Comparison of ENCODE assay signal across 19 mouse cellular contexts in the genomic region with DNA sequence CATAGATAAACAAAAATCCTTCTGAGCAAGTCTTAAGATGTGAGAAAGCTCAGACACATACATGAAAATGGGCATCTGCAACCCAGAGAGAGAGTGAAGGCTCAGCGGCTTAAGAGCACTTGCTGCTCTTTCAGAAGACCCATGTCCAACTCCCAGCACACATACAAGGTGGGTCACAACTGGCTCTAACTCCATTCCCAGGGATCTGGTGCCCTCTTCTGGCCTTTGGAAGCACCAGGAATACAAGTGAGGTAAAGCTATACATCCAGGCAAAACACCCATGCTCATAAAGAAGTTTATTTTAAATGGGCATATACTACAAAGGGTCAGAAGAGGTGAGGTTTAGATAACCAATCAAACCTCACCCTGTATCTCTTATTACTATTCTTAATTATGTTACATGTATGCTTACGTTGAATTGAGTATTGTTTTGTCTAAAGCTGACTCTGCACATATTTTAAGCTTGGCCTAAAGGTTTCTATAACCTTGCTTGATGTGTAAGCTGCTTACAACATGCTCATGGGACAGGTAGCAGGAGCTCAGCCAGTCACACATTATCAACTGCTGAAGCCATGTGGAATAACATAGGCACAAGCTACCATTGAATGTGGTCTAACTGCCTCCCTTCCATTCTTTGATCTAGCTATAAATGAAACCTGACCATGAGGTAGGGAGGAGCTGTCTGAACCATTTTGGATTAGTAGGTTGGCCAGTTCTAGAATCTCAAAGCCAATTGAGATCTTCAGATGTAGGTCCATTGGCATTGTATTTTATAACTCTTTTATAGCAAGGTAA.
DNase-seq lines count a peak whose midpoint lies in the region; ATAC-seq and TF ChIP-seq lines count a peak whose summit lies in the region.
"Had no signal": no experiment of that assay in that cellular context is flagged by ENCODE, and none has a peak within 500 bp of the region (broad histone marks: within the 10 kb centered on the region; RNA-seq: fewer than 3 reads in every experiment).

No protein-coding gene starts in this region.

- peak; percentile 43; the same call in 1 of the 2 replicates for ATAC-seq in forebrain, embryonic 15.5 days (replicated peaks)
- ATAC-seq: CD4-positive, CD25-positive, alpha-beta regulatory T cell, adult 4 months; midbrain, embryonic 15.5 days had no signal

- no peak for TF ChIP-seq EP300 in MEL (IDR thresholded peaks at IDR 0.05; ENCODE audit: low read depth in 1 of 2, low read length in 2 of 2)

- H3K4me3 ChIP-seq in layer of hippocampus, adult 2 months: no peak overlapping the region
- H3K4me3 ChIP-seq in E14TG2a.4 (replicated peaks; ENCODE audit: low read length) (no peak overlapping the region), MEL (ENCODE audit: control insufficient read depth in 1 of 2, insufficient read depth in 1 of 2, low read depth in 2 of 2, low read length in 2 of 2) (no peak overlapping the region)
- H3K4me3 ChIP-seq in forebrain, embryonic 15.5 days: no peak overlapping the region
- H3K4me3 ChIP-seq: erythroblast, embryonic 14.5 days; limb, embryonic 12.5 days; midbrain, embryonic 15.5 days had no signal

- no peak overlapping the region for H3K4me2 ChIP-seq in forebrain, embryonic 15.5 days (replicated peaks)
- H3K4me2 ChIP-seq: hindbrain, embryonic 14.5 days; limb, embryonic 12.5 days; lung, embryonic 14.5 days; midbrain, embryonic 15.5 days had no signal

- TF ChIP-seq POLR2A in MEL (IDR thresholded peaks at IDR 0.05; ENCODE audit: control insufficient read depth in 1 of 2, insufficient read depth in 1 of 2, low read depth in 1 of 2, low read length in 2 of 2, poor library complexity in 1 of 2): no peak

- H3K79me2 ChIP-seq in MEL (ENCODE audit: control insufficient read depth, insufficient read depth, low read length, poor library complexity): no peaks in the 10 kb centered on the region

- DNase-seq in layer of hippocampus, adult 2 months (ENCODE audit: low spot score in 2 of 2): no peak
- no peak for DNase-seq in layer of hippocampus, adult 18-20 months (ENCODE audit: low spot score in 2 of 2)
- DNase-seq in MEL (ENCODE audit: low read depth, low spot score): peak; percentile 21
- DNase-seq in cerebellum, adult 9-11 months: no peak
- DNase-seq in gastrocnemius, postnatal 4 days (ENCODE audit: low spot score in 2 of 2): no peak
- DNase-seq: adrenal gland, adult 8-10 months; cerebellum, postnatal 10 days; heart, postnatal 14 days; kidney, postnatal 4 days; layer of hippocampus, postnatal 36 days; lung, embryonic 14.5 days; thymus, adult 2 months had no signal

- H3K27me3 ChIP-seq in E14TG2a.4 (ENCODE audit: insufficient read depth, low read length) (no peaks in the 10 kb centered on the region), MEL (ENCODE audit: control insufficient read depth in 1 of 2, insufficient read depth in 2 of 2, low read length in 2 of 2) (no peaks in the 10 kb centered on the region)
- H3K27me3 ChIP-seq in forebrain, embryonic 15.5 days: no peaks in the 10 kb centered on the region
- H3K27me3 ChIP-seq: limb, embryonic 12.5 days; midbrain, embryonic 15.5 days had no signal

- no peak overlapping the region for H3K9ac ChIP-seq in MEL (ENCODE audit: control insufficient read depth, low read depth, low read length, poor library complexity, severe bottlenecking)
- no peak overlapping the region for H3K9ac ChIP-seq in forebrain, embryonic 15.5 days (replicated peaks)
- H3K9ac ChIP-seq: hindbrain, embryonic 14.5 days; limb, embryonic 12.5 days; lung, embryonic 14.5 days; midbrain, embryonic 15.5 days had no signal

- H3K27ac ChIP-seq in layer of hippocampus, adult 2 months: no peak overlapping the region; the same call in 1 of the 2 replicates
- H3K27ac ChIP-seq in MEL (ENCODE audit: control insufficient read depth, low read depth, low read length): no peak overlapping the region
- H3K27ac ChIP-seq in forebrain, embryonic 15.5 days (replicated peaks): no peak overlapping the region
- H3K27ac ChIP-seq: hindbrain, embryonic 14.5 days; limb, embryonic 12.5 days; midbrain, embryonic 15.5 days had no signal

- TF ChIP-seq RAD21 in MEL (IDR thresholded peaks at IDR 0.05; ENCODE audit: low read depth, low read length): peak; percentile 46

- peak; percentile 52 for TF ChIP-seq CTCF in layer of hippocampus, adult 2 months (conservative IDR thresholded peaks at IDR 0.05)
- peak; percentile 16; the same call in 1 of the 2 replicates for TF ChIP-seq CTCF in E14TG2a.4 (conservative IDR thresholded peaks at IDR 0.05; ENCODE audit: low read length)
- TF ChIP-seq CTCF in MEL (IDR thresholded peaks at IDR 0.05 in 2 of 3, conservative IDR thresholded peaks at IDR 0.05 in 1 of 3; ENCODE audit: control insufficient read depth in 1 of 3, insufficient read depth in 1 of 3, low read depth in 2 of 3, low read length in 3 of 3, poor library complexity in 1 of 3, severe bottlenecking in 1 of 3): peak in 1 of 3 experiments; percentile 40; a peak in 2 of 6 replicates

- H3K36me3 ChIP-seq in E14TG2a.4 (ENCODE audit: insufficient read depth, low read length) (no peaks in the 10 kb centered on the region), MEL (ENCODE audit: control insufficient read depth in 1 of 2, insufficient read depth in 2 of 2, low read length in 2 of 2) (no peaks in the 10 kb centered on the region)
- H3K36me3 ChIP-seq in forebrain, embryonic 15.5 days: no peaks in the 10 kb centered on the region
- H3K36me3 ChIP-seq: limb, embryonic 12.5 days; midbrain, embryonic 15.5 days had no signal

- H3K9me3 ChIP-seq in E14TG2a.4 (ENCODE audit: low read length) (no peaks in the 10 kb centered on the region), MEL (replicated peaks; ENCODE audit: insufficient read depth, low read length) (no peaks in the 10 kb centered on the region)
- H3K9me3 ChIP-seq in forebrain, embryonic 15.5 days: no peaks in the 10 kb centered on the region
- H3K9me3 ChIP-seq: limb, embryonic 12.5 days; midbrain, embryonic 15.5 days had no signal

- H3K4me1 ChIP-seq in E14TG2a.4 (replicated peaks; ENCODE audit: low read depth, low read length) (no peaks in the 10 kb centered on the region), MEL (ENCODE audit: control insufficient read depth in 1 of 2, insufficient read depth in 2 of 2, low read length in 2 of 2) (no peaks in the 10 kb centered on the region)
- H3K4me1 ChIP-seq in forebrain, embryonic 15.5 days: peaks cover 7% of the 10 kb centered on the region
- H3K4me1 ChIP-seq: limb, embryonic 12.5 days; midbrain, embryonic 15.5 days had no signal

- WGBS in forebrain, embryonic 15.5 days: 95% methylated on average over 2 of the region's 2 CpGs

TF ChIP-seq in MEL, 35 proteins besides CTCF, POLR2A, EP300 and RAD21:
- no peak for TF ChIP-seq POLR2AphosphoS2 (IDR thresholded peaks at IDR 0.05; ENCODE audit: low read length)
- no peak for TF ChIP-seq TBP (IDR thresholded peaks at IDR 0.05; ENCODE audit: low read depth, low read length)
- TF ChIP-seq SMC3 (IDR thresholded peaks at IDR 0.05; ENCODE audit: low read depth, low read length): peak; percentile 50
- TF ChIP-seq ELF1 (IDR thresholded peaks at IDR 0.05; ENCODE audit: low read depth, low read length): no peak
- no peak for TF ChIP-seq MAZ (IDR thresholded peaks at IDR 0.05; ENCODE audit: low read depth, low read length)
